Comparison of ENCODE assay signal across 12 mouse cellular contexts in genomic region chr2:95142151-95142550, GRCm38 (mm10).
"Had no signal": no experiment of that assay in that cellular context is flagged by ENCODE, and none has a peak within 500 bp of the region (broad histone marks: within the 10 kb centered on the region; RNA-seq: fewer than 3 reads in every experiment).

No protein-coding gene starts in this region.

- ATAC-seq: intestine, embryonic 15.5 days had no signal

- H3K9me3 ChIP-seq: intestine, embryonic 15.5 days; limb, embryonic 13.5 days had no signal

- H3K4me2 ChIP-seq: intestine, embryonic 15.5 days; limb, embryonic 13.5 days had no signal

- H3K9ac ChIP-seq: intestine, embryonic 15.5 days; limb, embryonic 13.5 days; liver, embryonic 14.5 days had no signal

- DNase-seq: kidney, adult 18-20 months; kidney, postnatal 10 days; kidney, postnatal 4 days; left cerebral cortex, postnatal 4 days; lung, adult 18-20 months; right cerebral cortex, adult 18-20 months; right cerebral cortex, postnatal 25 days; thymus, postnatal 4 days had no signal

- H3K27me3 ChIP-seq: intestine, embryonic 15.5 days had no signal

- H3K4me3 ChIP-seq: intestine, embryonic 15.5 days; layer of hippocampus, adult 2 months; limb, embryonic 13.5 days had no signal

- H3K4me1 ChIP-seq: intestine, embryonic 15.5 days; limb, embryonic 13.5 days had no signal

- H3K27ac ChIP-seq: intestine, embryonic 15.5 days; layer of hippocampus, adult 2 months; limb, embryonic 13.5 days; liver, embryonic 14.5 days had no signal

- H3K36me3 ChIP-seq: intestine, embryonic 15.5 days; limb, embryonic 13.5 days had no signal
